Mouse (Mus musculus): ENCODE data around the gene Lrfn2.

Lrfn2 gene

DNA sequence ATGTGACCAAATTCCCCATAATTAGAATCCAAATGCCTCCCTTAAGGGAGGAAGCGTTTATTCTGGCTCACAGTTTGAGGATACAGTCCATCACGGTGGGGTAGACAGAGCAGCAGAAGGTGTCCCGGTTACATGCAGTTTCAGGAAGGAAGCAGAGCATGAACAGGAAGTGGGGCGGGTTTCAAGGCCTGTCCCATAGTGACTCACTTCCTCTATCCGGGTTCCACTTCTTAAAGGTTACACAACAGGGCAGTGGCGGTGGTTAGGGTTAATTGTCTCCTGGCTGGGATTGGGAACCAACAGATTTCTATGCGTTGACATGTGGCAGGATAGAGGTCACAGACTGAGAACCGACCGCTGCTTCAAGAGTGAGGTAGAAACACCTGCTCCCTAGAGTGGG lies 31.6 kb downstream of the Lrfn2 start:
- no peak for DNase-seq (ENCODE audit: low read depth, low spot score)

DNA sequence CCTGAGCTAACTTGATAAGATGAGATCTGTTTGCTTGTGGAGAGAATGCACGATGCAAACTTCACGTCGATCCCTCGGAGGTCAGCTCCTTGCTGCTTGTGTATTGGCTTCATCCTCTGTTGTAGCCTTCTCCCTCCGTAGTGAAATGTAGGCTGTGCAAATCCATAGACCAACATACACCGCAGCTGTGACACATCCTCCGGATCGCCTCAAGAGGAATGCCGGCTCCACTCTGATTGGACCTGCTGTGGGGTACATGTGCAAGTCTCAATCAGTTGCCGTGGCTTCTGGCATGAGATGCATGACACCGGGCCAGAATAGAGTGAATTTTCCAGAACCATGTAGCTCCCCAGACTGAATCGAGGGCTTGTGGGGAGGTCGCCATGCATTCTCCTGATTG lies 36.1 kb downstream of the Lrfn2 start:
- no peak for DNase-seq (ENCODE audit: low read depth, low spot score)

DNA sequence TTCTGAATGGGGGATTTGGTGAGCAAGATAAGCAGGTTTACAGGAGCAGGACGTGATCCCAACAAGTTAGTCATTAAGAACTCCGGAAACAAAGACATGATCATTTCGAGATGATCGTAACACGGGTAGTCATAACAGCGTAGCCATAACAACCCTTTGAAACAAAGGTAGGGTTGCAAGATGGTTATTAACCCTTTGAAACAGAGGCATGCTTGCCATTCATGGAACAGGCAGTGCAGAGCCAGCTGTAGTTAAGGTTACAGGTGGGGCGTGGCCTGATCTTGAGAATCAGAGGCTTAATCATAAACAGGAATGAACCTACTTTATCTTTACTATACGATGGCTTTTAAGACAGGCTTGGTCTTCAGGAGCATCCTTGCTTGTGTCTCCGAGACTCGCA lies 39.1 kb downstream of the Lrfn2 start:
- DNase-seq (ENCODE audit: low read depth, low spot score), result no peak

DNA sequence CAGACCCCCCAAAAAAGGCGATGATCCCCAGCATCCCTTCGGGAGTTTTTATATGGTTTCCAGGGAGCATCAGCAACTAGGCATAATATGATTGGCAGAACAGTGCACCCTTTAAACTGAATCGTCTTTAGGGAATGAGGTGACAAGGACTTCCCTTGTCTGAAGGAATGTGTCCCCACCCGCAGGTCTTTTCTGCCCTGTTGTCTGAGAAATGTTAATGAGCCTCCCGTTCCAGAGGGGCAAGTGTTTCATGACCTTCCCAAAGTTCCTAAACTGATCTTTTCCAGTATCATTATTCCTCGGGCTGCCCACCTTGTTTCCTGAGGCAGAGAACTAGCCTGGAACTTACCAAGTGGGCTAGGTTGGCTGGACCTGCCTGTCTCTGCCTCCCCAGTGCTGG lies 40.7 kb downstream of the Lrfn2 start:
- DNase-seq (ENCODE audit: low read depth, low spot score), result no peak

DNA sequence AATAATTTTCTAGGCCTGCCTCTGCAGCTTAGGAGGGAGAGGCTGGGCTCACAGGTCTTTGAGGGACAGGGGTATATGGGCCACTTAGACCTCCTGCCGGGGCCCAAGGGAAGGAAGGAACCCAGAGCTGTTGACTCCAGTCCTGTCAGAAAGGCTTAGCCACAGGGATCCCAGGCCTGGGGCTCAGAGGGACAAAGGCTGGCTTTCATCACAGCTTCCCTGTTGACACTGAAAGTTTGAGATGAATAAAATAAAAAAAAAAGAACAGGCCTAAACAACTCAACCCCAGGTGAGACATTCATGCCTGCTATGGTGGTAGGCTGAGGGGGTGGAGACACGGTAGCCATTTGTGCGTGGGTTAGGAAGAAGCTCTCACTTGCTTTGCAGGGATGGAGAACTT lies 41.2 kb downstream of the Lrfn2 start:
- no peak for DNase-seq (ENCODE audit: low read depth, low spot score)

DNA sequence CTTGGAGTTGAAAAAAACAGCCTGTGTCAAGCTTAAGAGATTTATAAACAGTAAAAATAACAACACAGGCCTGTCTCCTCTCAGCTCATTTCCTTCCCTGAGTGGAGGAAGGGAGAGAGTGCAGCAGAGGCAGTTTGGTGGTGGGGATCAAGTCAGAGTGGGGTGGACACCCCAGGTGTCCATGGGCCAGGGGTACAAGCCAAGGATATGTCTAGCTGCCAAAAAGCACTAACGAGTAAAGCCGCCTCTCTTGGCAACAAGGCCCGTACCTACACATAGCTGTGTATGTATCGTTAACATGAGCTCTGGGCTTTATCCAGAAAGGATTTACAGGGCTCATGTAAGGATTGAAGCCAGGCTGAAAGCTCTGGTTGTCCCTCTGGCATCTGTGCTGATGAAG lies 42.9 kb downstream of the Lrfn2 start:
- DNase-seq (ENCODE audit: low read depth, low spot score), result no peak

DNA sequence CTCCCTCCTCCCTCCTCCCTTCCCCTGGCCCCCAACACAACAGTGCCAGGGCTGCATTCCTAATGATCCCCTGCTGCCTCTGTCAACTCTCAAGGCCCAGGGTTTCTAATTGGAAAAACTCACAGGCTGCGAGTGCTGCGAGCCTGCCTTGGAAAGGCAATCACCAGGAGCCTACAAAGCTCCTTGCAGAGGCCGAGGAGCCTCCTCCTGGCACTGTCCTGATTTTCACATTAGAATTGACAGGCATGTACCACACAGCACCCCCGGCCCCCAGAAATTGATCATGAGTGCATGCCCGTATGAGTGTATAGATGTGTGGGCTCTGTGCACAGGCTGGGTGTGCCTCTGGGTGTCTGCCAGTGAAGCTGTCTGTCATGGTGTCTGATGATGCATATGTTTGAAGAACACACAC lies 44.4 kb downstream of the Lrfn2 start:
- no peak for DNase-seq (ENCODE audit: low read depth, low spot score)

DNA sequence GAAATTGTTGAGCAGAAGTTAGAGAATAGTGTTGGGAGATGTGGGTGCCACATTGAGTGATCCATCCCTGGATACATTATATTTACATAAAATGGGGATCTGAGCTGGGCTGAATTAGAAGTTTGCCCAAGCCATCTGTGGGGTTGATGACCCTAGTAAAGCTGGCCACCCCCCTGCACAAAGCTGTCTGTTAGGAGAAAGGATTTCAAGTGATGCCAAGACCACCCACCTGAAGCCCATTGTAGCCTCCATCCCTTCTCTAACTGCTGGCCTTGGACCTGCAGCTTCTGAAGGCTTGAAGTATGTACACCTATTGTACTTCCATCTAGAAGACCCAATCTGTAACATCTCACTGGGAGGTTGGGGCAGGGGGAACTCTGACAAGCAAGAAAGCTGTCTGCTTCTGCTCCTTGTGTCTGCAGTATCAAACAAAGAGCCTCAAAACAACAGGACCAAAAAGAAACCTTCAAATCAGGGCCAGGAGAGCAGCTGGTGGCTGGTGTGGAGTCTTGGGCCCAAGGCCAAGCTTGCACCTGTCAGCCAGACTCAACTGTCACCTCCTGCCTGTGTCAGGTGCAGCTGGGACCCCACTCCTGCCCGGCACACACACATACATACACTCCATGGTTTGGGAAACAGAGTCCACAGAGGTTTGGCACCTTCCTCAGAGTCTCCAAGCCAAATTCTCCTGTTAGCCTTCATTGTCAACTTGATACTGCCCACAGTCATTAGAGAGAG lies 63.2 kb downstream of the Lrfn2 start:
- no peak for DNase-seq (ENCODE audit: low read depth, low spot score)

DNA sequence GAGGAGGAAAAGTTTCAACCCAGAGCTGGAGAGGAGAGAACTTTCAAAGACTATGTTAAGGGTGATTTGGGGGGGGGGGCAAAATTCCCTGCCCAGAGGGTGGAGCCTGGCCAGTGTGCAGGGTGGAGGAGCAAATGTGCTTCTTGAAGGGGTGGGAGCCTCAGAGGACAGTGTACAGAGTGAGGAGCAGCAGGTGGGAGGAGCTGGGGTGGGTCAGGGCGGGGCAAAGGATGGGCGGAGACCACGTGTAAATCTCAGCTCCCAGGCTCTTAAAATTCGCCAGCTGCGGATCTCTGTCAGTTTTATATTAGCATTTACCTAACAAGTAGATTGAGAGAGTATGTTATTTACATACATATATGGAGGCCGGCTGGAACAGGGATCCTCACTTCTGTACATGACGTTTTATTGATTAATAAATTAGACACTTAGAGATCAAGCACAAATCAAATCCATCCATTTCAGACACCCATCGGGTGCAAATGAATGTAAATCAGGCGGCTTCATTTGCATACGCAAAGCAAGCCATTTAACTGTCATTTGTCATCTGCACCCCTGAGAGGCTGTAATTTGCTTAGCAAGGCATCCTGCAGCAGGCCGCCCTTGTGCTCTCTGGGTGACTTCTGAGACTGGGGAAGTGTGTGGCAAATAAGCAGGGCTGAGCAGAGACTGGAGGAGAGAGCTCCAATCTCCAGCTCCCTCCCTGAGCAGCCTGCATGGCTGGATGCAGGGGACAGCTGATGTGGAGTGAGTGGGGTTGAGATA lies 67.5 kb downstream of the Lrfn2 start:
- no peak for DNase-seq (ENCODE audit: low read depth, low spot score)

DNA sequence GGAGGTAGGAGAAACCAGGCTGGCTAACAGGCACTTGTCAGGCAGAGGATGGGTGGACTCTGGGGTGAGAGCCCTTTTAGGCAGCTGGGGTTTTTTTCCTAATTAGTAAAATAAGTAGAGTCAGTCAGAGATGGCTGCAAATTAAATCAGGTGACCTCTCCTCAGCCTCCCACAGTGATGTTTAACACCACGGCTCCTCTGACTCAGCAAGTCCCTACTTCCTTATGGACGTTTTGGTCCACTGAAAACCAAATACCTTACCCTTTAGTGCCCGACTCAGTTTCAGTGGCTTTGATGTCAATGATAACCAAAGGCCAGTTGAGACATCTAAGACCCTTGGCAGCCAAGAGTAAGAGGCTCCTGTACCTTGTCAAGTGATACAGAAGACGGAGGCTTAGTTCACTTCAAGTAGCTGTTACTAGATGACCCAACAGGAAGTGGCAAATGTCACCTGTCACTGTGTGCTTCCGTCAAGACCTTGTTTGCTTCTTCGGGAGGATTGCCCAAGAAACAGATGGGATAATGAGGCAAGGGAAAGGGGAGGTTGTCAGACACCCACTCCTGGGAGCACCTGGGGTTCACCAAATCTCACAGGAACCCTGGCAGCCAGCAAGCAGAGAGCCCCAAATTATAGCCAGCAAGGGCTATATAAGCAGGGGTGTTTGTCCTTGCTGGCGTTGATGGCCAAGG lies 77.3 kb downstream of the Lrfn2 start:
- DNase-seq (ENCODE audit: low read depth, low spot score), result no peak

DNA sequence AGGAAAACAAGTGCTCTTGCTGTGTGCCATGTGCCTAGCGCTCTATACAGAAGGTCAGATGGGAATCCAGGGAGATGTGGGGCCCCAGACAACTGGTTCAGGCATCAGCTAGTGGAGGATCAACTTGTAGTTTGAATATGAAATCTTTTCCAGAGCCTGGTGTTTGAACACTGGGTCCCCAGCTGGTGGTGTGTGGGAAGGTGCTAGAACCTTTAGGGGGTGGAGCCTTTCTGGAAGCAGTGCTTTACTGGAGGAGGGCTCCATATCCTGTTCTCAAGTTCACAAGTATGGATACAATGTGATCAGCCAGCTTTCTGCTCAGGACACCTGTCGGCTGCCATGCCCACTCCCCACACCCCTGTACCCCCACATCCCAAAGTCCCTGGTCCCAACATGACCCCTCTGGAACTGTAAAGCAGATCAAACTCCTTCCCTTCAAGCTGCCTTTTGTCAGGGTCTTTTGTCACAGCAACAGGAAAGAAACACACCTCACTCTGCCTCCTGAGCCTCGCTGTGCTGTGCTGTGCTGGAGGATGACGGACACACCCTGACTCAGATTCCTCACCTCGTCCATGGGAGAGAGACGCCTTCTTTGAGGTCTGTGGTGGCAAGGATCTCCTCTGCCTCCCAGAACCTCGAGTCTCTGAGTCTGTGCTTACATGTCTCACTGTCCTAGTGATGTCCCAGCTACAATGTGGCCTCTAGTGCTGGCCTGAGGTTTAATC lies 81.9 kb downstream of the Lrfn2 start:
- no peak for DNase-seq (ENCODE audit: low read depth, low spot score)

DNA sequence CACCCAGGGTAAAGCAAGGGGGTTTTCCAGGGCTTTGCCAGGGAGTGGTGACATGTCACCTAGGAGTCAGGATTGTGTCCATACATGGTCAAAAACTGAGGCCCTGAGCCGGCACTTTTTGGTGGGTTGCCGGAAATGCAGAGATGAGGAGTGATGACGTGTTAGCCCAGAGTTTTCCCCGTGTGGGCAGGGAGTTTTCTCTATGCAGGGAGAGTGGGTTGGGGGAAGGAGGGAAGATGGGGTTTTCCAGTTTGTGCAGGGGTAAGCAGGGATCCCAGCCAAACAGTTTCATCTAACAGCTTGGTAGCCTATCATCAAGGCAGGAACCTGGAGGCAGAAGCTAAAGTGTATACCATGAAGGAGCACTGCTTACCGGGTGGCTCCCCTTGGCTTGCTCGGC lies 83.2 kb downstream of the Lrfn2 start:
- DNase-seq (ENCODE audit: low read depth, low spot score), result no peak

DNA sequence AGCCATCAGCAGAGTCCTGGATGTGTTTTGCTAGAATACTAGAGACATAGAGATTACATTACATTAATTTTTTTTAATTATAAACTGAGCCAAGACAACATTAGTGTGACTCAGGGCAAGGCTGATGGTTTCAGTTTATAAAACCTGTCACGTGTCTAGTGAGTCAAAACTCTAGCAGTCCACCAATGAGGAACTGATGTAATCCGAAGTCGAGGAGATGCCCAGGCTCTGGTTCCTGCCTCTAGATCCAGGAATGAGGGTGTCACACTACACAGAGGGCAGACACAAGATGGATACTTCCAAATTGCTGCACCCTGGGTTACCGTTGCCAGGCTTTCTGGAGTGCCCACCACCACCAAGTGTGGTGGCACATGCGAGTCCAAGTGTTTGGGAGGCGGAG lies 84.0 kb downstream of the Lrfn2 start:
- DNase-seq (ENCODE audit: low read depth, low spot score), result no peak

DNA sequence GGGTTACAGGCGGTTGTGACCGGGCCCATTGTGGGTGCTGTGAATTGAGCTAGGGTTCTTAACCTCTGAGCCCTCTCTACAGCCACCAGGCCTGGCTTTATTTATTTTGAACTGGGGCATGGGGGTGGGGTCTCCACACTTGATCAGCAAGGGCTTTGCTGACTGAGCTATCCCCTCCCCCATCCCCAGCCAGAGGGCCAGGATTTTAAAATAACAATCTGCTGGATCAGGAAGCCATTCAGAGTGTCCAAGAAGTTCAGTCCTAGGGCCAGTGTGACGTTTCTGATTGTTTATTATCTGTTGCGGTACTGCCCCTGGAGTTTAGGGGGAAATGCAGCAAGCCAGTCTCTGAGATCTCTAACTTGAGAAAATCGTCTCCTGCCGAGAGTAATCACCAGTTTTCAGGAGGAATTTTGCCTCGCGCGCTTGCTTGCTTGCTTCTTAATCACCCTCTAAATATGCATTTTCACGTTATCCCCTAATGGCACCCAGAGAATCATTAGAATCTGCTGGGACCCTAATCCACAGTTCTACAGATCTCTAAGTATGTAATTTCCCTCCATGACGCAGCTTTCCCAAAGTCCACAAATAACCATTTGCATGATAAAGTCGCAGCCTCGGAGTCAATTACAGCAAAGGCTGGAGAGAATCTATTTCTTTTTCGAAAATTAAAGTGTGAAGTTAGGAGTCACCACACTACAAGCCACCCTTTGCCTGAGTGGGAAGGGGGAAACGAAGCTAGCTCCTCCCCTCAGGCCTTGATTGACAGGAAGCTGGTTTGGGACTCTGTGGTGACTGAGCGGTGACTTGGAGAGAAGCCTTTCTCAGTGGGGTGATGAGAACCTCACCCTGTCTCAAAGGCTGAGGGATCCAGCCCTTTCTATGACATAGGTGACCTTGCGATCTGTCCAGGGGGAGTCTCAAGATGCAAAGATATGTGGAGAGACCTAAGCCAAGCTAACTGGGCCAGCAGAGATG lies 85.5 kb downstream of the Lrfn2 start:
- DNase-seq (ENCODE audit: low read depth, low spot score), result no peak

DNA sequence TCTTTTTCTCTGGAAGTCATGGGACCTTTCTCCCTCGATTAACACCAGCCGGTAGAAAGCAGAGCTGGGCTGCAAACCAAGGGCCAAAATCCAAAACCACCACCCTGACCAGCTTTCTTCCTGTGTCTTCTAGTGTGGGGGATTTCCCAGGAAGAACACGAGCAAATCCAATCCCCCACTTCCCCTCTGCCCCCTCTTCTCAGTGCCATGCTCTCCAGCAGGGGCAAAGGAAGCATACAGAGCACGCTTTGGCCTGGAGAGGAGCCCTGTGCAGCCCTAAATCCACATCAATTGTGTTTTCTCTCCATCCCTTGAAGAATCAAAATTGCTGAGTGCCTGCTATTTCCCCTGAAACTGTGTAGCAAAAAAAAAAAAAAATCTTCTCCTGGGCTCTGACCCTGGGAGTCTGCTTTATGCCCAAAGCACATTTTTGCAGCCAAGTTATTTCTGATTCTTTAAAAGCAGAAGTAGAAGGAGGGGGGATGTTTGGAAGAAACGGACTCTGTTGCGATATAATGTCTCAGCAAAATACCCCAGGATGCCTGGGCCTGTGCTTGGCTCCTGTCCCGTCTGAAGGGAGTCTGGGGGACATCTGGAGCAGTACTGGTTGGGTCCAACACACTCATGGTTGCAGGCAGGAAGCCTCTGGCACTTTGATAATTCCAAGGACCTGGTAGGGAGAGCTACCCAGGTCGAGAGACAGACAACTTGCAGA lies 86.8 kb downstream of the Lrfn2 start:
- DNase-seq (ENCODE audit: low read depth, low spot score), result no peak

DNA sequence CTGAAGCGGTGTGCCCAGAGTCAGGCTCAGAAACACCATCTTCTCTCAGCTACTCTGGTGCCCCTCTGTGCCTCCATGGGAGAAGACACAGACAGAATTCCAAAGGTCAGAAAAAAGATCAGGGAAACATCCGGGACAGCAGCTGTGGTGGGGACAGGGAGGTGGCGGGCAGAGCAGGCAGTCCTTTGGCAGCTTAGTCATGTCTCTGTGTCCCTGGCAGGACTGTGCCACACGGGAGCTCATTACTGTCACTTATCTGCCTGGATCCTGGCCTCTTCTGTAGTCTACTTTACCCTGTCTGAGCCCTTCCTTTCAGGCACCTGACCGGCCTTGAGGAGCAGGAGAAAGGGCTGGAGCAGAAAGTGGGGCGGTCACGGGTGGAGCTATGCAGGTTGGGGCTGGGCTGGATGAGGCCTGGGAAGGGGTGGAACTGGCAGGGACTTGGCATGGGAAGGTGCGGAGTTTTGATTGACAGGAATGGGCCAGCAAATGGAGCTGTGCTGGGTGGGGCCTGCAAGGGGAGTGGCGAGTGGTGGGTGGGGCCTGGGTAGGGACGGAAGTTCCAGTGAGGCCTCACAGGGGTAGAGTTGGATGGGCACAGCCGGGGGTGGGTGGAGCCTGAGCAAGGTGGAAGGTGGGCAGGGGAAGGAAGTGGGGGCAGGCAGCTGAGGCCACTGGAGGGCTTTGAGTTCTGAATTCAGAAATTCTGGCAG lies 97.5 kb downstream of the Lrfn2 start:
- no peak for DNase-seq (ENCODE audit: low read depth, low spot score)

DNA sequence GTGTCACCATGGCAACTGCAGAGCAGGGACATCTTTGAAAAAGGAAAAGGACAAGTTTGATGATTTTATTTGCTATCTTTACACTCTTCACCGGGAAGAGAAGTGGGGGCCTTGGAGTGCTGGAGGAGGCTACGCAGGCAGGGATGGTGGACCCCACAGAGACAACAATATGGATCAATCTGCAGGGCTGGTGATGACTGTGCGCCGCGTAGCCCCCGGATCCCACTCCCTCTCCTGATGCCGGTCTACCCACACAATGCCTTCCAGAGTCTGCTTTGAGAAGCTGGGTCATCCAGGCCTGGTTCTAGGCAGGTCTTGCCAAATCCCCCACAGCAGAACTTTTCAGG lies 98.1 kb downstream of the Lrfn2 start:
- no peak for DNase-seq (ENCODE audit: low read depth, low spot score)

DNA sequence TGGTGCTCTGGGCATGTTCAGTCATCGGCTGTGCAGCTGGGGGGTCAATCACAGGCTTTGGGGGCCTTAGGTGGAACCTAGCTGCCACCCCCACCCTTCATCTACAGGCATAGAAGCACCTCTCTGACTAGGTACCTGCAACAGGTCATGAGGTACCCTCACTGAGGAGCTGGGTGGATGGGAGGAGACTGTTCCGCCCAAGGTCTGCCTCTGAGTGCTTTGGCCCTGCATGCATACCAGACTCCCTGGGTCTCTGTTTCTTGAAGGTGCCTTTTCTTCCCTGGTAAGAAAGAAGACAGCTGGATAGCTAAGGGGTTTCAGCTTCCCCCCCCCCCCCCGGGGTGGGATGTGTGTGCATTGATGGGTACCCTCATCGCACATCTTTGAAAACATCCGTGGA lies 98.7 kb downstream of the Lrfn2 start:
- no peak for DNase-seq (ENCODE audit: low read depth, low spot score)

DNA sequence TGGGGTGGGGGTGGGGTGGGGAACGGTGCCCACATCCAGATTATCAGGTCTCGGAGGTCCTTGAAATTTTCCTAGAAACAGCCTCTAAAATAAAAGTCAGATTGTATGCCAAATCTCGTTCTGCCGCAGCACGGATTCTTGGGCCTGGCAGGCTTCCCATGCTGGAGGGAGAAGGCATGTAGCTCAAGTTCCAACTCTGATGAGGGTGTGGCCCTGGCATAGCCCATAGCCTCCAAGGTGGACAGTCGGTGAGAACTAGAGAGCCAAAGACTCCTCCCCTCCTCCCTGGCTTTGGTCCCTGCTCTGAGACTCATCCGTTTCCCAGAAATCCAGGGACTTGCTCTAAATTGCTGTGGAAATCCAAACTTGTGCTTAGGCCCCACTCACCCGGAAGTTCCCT lies 99.6 kb downstream of the Lrfn2 start:
- DNase-seq (ENCODE audit: low read depth, low spot score), result no peak

DNA sequence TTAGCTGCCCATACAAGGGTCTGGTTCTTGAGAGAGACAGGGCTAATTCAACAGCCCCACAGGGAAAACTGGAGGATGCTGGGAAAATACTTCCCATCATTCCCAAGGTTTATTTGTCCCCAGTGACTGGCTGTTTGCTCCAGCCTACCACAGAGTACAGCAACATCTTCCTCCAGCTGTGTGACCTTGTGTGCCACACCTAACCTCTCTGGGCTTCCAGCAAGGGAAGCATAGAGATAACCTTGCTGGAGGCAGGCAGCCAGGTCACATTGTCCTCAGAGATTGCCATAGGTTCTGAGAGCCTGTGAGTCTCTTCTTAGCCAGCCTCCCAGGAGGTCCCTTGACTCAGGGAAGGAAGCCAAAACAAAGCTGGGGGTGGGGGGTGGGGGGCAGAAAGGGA lies 101.1 kb downstream of the Lrfn2 start:
- no peak for DNase-seq (ENCODE audit: low read depth, low spot score)

All from 3T3-L1 (cell line).